Mouse (Mus musculus): ENCODE results near the gene Apol6. TPM values are rescaled to one million over a fixed set of nuclear protein-coding genes. Genes with fewer than 3 reads are reported as not detected.
"Not testable (repeated sequence)": the region's sequence is repeated elsewhere in the genome, so short reads cannot be mapped to it uniquely, and the experiment has no call there.

Gene Apol6
- polyA plus RNA-seq, 1 experiment from 2014 or later, result not detected

DNA sequence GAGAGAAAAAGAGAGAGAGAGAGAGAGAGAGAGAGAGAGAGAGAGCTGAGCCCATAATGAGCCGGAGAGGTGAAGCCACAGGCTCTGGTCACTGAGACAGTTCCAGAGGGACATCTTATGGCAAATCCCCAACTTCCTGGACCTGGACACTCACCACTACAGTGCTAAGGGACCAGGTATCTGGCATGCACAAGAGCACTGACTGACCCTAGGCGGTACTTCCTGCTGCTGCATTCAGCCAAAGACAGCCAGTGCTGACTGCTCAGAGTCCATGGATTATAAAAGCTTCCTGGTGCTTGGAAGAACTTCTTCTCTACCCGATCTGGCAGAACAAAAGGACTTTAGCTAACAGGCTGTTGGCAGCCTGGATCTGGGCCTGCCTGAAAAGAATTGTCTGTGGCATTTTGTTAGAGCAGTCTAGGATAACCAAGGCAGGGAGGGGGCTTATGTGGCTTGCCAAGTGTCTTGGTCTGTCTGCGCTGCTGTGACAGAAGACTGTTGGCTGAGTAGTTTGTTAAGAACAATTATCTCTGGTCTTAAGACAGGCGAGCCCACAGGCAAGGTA lies 10.2 kb downstream of the Apol6 start:
- 0 out of 2 replicates have a peak, but pooled peaks cover 3% of the 10 kb centered on the region for H3K4me1 ChIP-seq (replicated peaks)
- H3K4me2 ChIP-seq, result no peak overlapping the region
- H3K9me3 ChIP-seq, result 0 out of 2 replicates have a peak, but pooled peaks cover 2% of the 10 kb centered on the region
- H3K27me3 ChIP-seq, result no peaks in the 10 kb centered on the region
- no peak overlapping the region for H3K9ac ChIP-seq (replicated peaks)
- no peaks in the 10 kb centered on the region for H3K36me3 ChIP-seq
- WGBS, result 72% methylated on average over 5 of the region's 5 CpGs
- H3K4me3 ChIP-seq (replicated peaks), result no peak overlapping the region
- no peak for ATAC-seq (ENCODE audit: insufficient number of reproducible peaks, insufficient read depth, low FRiP score, low TSS enrichment, low read depth)
- no peak overlapping the region for H3K27ac ChIP-seq

DNA sequence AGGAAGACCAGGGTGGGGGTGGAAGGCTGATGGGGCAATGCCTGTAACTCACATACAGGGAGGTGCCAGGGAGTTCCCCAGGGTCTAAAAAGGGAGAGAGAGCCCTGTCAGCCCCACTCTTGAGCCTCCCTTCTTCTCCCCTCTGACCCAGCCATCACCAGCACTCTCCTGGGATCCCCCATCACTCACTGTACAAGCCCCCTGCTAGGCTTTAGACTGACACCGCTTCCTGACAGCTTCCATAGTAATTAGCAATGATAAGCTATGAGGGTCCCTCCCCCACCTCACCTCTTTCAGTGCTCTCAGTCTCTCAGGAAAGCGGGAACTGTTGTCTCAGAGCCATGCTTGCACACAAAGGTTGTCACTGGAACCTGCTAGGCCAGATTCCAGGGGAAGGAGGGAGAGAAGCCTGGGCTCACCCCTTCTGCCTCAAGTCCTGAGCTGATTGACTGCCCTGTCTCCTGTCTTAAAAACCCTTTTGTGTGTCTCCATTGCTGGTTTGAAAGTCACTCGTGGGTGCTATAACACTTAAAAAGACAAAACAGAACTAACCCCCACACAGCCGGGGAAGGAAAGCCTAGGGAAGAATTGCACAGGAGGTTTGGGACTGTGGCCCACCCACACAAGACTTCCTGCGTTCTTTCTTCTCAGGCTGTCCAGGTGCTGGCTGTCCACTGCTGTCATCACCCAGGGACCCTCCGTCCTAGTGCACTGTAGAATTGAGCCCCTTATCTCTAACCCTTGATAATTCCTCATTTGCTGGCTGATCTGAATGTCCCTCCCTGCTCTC lies 11.7 kb downstream of the Apol6 start:
- ATAC-seq (ENCODE audit: insufficient number of reproducible peaks, insufficient read depth, low FRiP score, low TSS enrichment, low read depth), result no peak
- no peak overlapping the region for H3K9ac ChIP-seq (replicated peaks)

DNA sequence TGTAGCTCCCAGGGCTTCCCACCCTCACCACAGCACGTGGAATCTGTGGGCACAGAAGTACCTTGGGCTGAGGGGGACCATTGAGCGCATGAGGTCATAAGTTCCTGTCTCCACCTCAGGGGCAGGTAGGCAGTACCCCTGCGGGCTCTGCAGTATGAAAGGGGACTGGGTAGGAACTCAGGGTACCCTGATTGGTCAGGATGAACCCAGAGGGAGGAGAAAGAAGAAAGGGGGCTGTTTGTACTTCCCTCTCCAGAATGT lies 12.2 kb downstream of the Apol6 start:
- H3K4me1 ChIP-seq (replicated peaks), result 0 out of 2 replicates have a peak, but pooled peaks cover 3% of the 10 kb centered on the region
- H3K27me3 ChIP-seq, result no peaks in the 10 kb centered on the region
- H3K4me2 ChIP-seq, result no peak overlapping the region
- no peak overlapping the region for H3K9ac ChIP-seq (replicated peaks)
- ATAC-seq (ENCODE audit: insufficient number of reproducible peaks, insufficient read depth, low FRiP score, low TSS enrichment, low read depth), result 0 out of 2 replicates have a peak, but pooled peaks have one; percentile 42
- 0 out of 2 replicates have a peak, but pooled peaks cover 2% of the 10 kb centered on the region for H3K9me3 ChIP-seq
- H3K27ac ChIP-seq, result no peak overlapping the region
- no peak overlapping the region for H3K4me3 ChIP-seq (replicated peaks)
- no peaks in the 10 kb centered on the region for H3K36me3 ChIP-seq
- 58% methylated on average over 3 of the region's 3 CpGs for WGBS

More for the DNA sequence above, 11.7 kb downstream of the Apol6 start:
- Histone ChIP-seq H3K4me2 (no peak overlapping the region), H3K27ac (no peak overlapping the region), H3K27me3 (no peaks in the 10 kb centered on the region), H3K4me1 (replicated peaks) (0 out of 2 replicates have a peak, but pooled peaks cover 3% of the 10 kb centered on the region), H3K4me3 (replicated peaks) (no peak overlapping the region), H3K36me3 (no peaks in the 10 kb centered on the region), H3K9me3 (0 out of 2 replicates have a peak, but pooled peaks cover 2% of the 10 kb centered on the region)
- 45% methylated on average over 6 of the region's 6 CpGs for WGBS

DNA sequence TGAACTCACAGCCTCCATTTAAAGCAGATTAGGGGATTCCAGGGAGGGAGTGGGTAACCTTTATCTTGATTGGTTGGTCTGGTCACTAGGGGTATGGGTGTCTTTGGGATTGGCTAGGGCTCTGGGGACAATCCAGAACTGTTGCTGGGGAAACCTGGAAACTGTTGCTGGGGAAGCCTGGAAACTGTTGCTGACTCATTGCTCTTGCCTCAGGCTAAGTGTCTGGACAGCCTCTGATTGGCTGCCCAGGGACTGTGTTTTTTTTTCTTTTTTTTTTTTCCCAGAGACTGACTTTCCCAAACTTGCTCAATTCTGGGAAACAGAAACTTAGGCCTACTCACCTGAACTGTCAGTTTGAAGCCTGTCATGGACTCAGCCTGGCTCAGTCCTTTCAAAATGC lies 14.0 kb downstream of the Apol6 start:
- H3K27ac ChIP-seq, result no peak overlapping the region
- no peak overlapping the region for H3K9ac ChIP-seq (replicated peaks)
- no peaks in the 10 kb centered on the region for H3K27me3 ChIP-seq
- H3K4me1 ChIP-seq (replicated peaks), result 0 out of 2 replicates have a peak, but pooled peaks cover 8% of the 10 kb centered on the region
- no peak overlapping the region for H3K4me2 ChIP-seq
- no peaks in the 10 kb centered on the region for H3K36me3 ChIP-seq
- no peak for ATAC-seq (ENCODE audit: insufficient number of reproducible peaks, insufficient read depth, low FRiP score, low TSS enrichment, low read depth)
- 0 out of 2 replicates have a peak, but pooled peaks cover 2% of the 10 kb centered on the region for H3K9me3 ChIP-seq
- H3K4me3 ChIP-seq (replicated peaks), result no peak overlapping the region

DNA sequence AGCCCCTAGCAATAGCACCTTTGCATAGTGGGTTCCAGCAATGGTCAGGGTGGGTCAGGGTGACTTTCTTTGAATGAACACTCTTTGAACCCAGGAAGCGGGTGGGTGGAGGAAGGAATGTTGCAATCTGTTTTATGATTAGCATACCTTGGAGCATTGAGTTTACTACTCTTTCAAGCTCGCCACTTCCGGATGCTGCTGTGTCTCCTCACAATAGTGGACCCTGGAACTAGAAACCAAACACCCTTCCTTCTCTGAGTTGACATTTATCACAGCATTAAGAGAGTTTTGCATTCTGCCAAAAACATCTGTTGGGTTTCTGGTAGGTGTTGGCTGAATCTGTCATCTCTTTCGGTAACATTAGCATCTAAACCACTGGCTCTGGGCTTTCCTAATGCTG lies 14.9 kb downstream of the Apol6 start:
- not testable (repeated sequence) for H3K36me3 ChIP-seq; H3K27me3 ChIP-seq; H3K27ac ChIP-seq; H3K4me3 ChIP-seq (replicated peaks); H3K4me1 ChIP-seq (replicated peaks); ATAC-seq (ENCODE audit: insufficient number of reproducible peaks, insufficient read depth, low FRiP score, low TSS enrichment, low read depth); H3K4me2 ChIP-seq; H3K9ac ChIP-seq (replicated peaks); H3K9me3 ChIP-seq
- WGBS, result 87% methylated on average over 4 of the region's 4 CpGs

DNA sequence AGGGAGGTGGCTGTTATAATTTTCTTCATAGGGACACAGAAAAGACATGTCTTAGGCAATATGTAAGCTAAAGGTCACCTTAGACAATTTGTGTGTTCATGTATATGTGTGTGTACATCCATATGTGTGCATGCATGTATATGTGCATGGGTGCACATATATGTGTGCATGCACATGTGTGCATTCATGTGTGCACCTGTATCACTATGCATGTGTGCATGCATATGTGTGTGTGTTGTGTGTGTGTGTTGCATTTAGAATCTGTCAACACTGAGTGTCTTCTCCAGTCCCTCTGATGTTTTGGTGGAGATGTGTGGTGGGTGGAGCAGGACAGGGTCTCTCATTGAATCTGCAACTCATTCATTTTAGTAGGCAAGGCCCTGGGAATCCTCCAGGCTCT lies 18.2 kb downstream of the Apol6 start:
- H3K4me2 ChIP-seq, result no peak overlapping the region
- H3K27me3 ChIP-seq, result no peaks in the 10 kb centered on the region
- H3K9ac ChIP-seq (replicated peaks), result no peak overlapping the region
- H3K4me3 ChIP-seq (replicated peaks), result no peak overlapping the region
- no peak for ATAC-seq (ENCODE audit: insufficient number of reproducible peaks, insufficient read depth, low FRiP score, low TSS enrichment, low read depth)
- H3K27ac ChIP-seq, result no peak overlapping the region
- H3K9me3 ChIP-seq, result 0 out of 2 replicates have a peak, but pooled peaks cover 2% of the 10 kb centered on the region
- no peaks in the 10 kb centered on the region for H3K36me3 ChIP-seq
- H3K4me1 ChIP-seq (replicated peaks), result 0 out of 2 replicates have a peak, but pooled peaks cover 5% of the 10 kb centered on the region

DNA sequence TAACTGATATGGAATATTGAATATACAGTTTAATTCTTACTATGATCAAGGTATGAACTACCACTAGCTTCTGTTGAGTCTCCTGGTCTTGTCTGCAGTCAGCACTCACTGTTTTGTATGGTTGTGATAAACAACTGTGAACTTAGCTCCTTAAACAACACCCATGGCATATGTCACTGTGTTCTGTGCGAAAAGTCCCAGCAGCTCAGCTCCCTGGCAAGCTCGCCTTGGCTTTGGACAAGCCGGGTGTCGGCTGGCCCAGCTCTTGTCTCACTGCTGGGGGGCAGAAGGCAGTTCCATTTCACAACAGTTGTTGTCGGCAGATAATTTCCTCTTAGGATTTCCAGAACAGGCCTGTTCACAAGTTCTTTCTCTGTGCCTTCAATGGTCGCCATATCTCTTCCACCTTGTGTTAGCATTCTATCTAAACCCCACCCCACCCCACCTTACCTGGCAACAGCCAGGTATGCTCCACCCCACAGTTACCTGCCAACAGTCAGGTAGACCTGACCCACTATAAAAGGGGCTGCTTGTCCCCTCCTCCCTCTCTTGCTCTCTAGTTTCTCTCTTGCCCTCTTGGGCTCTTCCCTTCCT lies 20.8 kb downstream of the Apol6 start:
- Histone ChIP-seq H3K4me2 (no peak overlapping the region), H3K4me1 (replicated peaks) (0 out of 2 replicates have a peak, but pooled peaks cover 5% of the 10 kb centered on the region), H3K9me3 (no peaks in the 10 kb centered on the region), H3K4me3 (replicated peaks) (no peak overlapping the region), H3K9ac (replicated peaks) (no peak overlapping the region), H3K27me3 (no peaks in the 10 kb centered on the region), H3K27ac (no peak overlapping the region), H3K36me3 (no peaks in the 10 kb centered on the region)
- ATAC-seq (ENCODE audit: insufficient number of reproducible peaks, insufficient read depth, low FRiP score, low TSS enrichment, low read depth), result no peak
- WGBS, result 85% methylated on average over 6 of the region's 6 CpGs

DNA sequence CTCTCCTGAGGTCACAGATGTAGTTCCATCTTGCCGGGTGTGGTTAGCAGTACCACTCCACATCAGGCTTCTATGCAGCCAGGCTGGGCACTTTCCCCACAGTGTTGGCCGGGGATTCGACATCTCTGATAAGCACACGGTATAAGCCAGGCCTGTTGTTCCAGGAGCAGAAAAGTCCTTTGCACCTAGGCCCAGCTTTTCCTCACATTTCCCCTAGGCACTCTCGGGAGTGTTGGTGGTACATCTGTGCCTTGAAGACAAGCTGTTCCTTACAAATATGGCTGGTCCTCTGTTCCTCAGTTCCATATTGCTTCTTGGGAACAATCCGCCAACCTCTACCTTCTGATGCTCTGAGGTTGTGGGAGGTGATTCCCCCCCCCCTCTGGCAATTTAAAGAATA lies 21.7 kb downstream of the Apol6 start:
- Histone ChIP-seq H3K9me3 (no peaks in the 10 kb centered on the region), H3K4me1 (replicated peaks) (peaks cover 6% of the 10 kb centered on the region; the same call in 1 of the 2 replicates), H3K4me2 (no peak overlapping the region), H3K36me3 (no peaks in the 10 kb centered on the region), H3K27me3 (no peaks in the 10 kb centered on the region), H3K4me3 (replicated peaks) (no peak overlapping the region), H3K9ac (replicated peaks) (no peak overlapping the region), H3K27ac (no peak overlapping the region)
- WGBS, result 83% methylated on average over 6 of the region's 6 CpGs
- ATAC-seq (ENCODE audit: insufficient number of reproducible peaks, insufficient read depth, low FRiP score, low TSS enrichment, low read depth), result no peak

DNA sequence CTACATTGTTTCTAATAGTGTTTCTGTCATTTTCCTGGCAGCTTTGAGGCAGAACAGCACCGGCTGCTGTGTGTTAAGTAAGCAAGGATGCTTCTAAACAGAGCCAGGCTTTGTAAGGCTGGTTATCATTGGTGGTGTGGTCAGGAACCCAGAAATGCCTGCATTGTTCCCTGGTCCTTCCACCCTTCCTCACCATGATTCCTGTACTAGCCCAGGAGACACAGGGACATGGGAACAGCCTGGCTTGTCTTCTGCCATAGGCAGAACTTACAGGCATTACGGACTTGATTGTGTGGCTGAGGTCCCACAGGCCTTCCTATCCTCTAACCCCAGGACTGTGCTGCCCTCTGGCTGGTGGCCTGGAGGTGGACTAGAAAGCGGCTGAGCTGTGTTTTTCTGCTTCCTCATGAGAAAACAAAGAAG lies 23.9 kb downstream of the Apol6 start:
- H3K9ac ChIP-seq (replicated peaks), result no peak overlapping the region
- H3K27me3 ChIP-seq, result no peaks in the 10 kb centered on the region
- no peak overlapping the region for H3K4me3 ChIP-seq (replicated peaks)
- peaks cover 17% of the 10 kb centered on the region for H3K4me1 ChIP-seq (replicated peaks)
- no peak overlapping the region for H3K27ac ChIP-seq
- no peak overlapping the region for H3K4me2 ChIP-seq
- 74% methylated on average over 3 of the region's 3 CpGs for WGBS
- H3K9me3 ChIP-seq, result no peaks in the 10 kb centered on the region
- ATAC-seq (ENCODE audit: insufficient number of reproducible peaks, insufficient read depth, low FRiP score, low TSS enrichment, low read depth), result no peak
- H3K36me3 ChIP-seq, result no peaks in the 10 kb centered on the region

DNA sequence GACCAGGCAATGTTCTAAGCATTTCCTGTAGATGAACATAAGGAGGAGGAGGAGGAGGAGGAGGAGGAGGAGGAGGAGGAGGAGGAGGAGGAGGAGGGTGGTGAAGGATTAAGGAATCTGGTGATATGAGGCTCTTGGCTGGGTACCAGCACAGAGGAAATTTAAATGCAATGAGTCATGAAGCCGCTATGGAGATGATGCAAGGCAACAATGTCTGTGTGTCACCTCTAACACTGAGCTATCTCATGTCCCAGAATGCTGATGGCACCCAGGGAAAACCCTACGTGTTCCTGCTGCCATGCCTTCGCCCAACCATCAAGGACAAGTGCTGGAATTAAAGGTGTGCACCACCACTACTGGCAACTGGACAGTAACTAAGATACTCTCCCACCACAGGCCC lies 24.5 kb downstream of the Apol6 start:
- Histone ChIP-seq H3K9ac (replicated peaks) (no peak overlapping the region), H3K4me1 (replicated peaks) (peaks cover 17% of the 10 kb centered on the region), H3K36me3 (no peaks in the 10 kb centered on the region), H3K27ac (no peak overlapping the region), H3K4me2 (no peak overlapping the region), H3K27me3 (no peaks in the 10 kb centered on the region), H3K9me3 (no peaks in the 10 kb centered on the region), H3K4me3 (replicated peaks) (no peak overlapping the region)
- WGBS, result 98% methylated on average over 3 of the region's 3 CpGs
- ATAC-seq (ENCODE audit: insufficient number of reproducible peaks, insufficient read depth, low FRiP score, low TSS enrichment, low read depth), result no peak

DNA sequence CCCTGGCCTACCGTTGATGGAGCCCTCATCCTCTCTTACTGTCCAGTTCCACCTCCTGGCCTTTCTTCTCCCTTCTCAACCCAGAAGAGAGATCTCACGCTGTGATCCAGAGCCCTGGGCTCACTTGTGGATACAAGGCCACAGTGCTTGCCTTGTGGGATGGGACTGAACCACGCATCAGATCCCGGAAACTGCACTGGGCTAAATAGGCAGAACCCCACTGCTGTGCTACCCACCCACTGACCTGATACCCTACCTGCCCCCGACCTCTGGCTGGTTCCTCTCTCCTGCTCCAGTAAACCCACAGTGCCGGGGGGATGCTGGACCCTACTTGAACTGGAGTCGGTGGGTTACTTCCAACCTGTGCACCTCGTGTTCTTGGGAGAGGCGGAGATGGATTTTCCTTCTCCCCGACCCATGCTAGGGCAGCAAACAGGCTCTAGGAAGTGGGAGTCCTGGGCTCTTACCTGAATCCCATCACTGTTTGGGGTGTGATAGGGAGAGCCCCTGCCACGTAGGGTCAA lies 26.3 kb downstream of the Apol6 start:
- Histone ChIP-seq H3K4me3 (replicated peaks) (no peak overlapping the region), H3K36me3 (peaks cover 5% of the 10 kb centered on the region; the same call in 1 of the 2 replicates), H3K9ac (replicated peaks) (no peak overlapping the region), H3K4me2 (no peak overlapping the region), H3K27me3 (no peaks in the 10 kb centered on the region), H3K4me1 (replicated peaks) (peaks cover 17% of the 10 kb centered on the region), H3K27ac (no peak overlapping the region), H3K9me3 (no peaks in the 10 kb centered on the region)
- ATAC-seq (ENCODE audit: insufficient number of reproducible peaks, insufficient read depth, low FRiP score, low TSS enrichment, low read depth), result no peak
- WGBS, result 84% methylated on average over 11 of the region's 11 CpGs

All from limb, embryonic 12.5 days (tissue).